Mouse (Mus musculus) kidney, adult 2 months (tissue): Measurements from ENCODE around the gene Slc28a1. TPM values are rescaled to one million over a fixed set of nuclear protein-coding genes. Genes with fewer than 3 reads are reported as not detected.

Experiments used
- DNase-seq: peaks from one replicate; pipeline ENCODE4 v3.0.0; 2021
- H3K27ac ChIP-seq: fragments of 200-500 bp; 2 replicates; pipeline ENCODE4 v1.5.1; 2012; ENCODE audit warnings: low read depth, low read length, control low read depth, inconsistent platforms; ENCODE audit not compliant: insufficient read depth
- H3K27me3 ChIP-seq: fragments of 200-500 bp; replicated peaks from 2 replicates; pipeline ENCODE4 v1.6.1; 2012; ENCODE audit warnings: mild to moderate bottlenecking, moderate library complexity, low read length, inconsistent platforms; ENCODE audit not compliant: control insufficient read depth, insufficient read depth
- H3K36me3 ChIP-seq: fragments of 200-500 bp; 2 replicates; pipeline ENCODE4 v1.6.1; 2012; ENCODE audit warnings: mild to moderate bottlenecking, moderate library complexity, low read length, inconsistent platforms; ENCODE audit not compliant: control insufficient read depth, insufficient read depth
- H3K4me1 ChIP-seq: fragments of 200-500 bp; 2 replicates; pipeline ENCODE4 v1.6.1; 2011; ENCODE audit warnings: low read length; ENCODE audit not compliant: control insufficient read depth, insufficient read depth
- H3K4me3 ChIP-seq: fragments of 200-500 bp; 2 replicates; pipeline ENCODE4 v1.5.1; 2011; ENCODE audit warnings: mild to moderate bottlenecking, low read depth, low read length, control low read depth; ENCODE audit not compliant: insufficient read depth
- CTCF ChIP-seq: fragments of 200-500 bp; conservative IDR thresholded peaks from 2 replicates; pipeline ENCODE4 v1.5.1; 2011; ENCODE audit warnings: low read depth, mild to moderate bottlenecking, control low read depth, low read length, moderate library complexity, mixed read lengths; ENCODE audit not compliant: insufficient read depth, insufficient read length
- POLR2A ChIP-seq: fragments of 200-500 bp; IDR thresholded peaks from one replicate; pipeline ENCODE4 v1.6.1; 2011; ENCODE audit warnings: low read depth, low read length, control low read depth
- WGBS: fragments of 180-500 bp; shearing (Covaris S2); methylation state at CpG from one replicate; pipeline ENCODE4 v1.1.7; 2018; 5-methylcytosine and 5-hydroxymethylcytosine counted together
- polyA plus RNA-seq: library from polyadenylated mRNA; depleted of rRNA; stranded (reverse); fragments of >200 nt; gene quantifications from 2 replicates; pipeline ENCODE4 v1.2.3, GENCODE M21; 2012; rRNA removed

Slc28a1 gene
- polyA plus RNA-seq, 1 experiment: 18.8 TPM

DNA sequence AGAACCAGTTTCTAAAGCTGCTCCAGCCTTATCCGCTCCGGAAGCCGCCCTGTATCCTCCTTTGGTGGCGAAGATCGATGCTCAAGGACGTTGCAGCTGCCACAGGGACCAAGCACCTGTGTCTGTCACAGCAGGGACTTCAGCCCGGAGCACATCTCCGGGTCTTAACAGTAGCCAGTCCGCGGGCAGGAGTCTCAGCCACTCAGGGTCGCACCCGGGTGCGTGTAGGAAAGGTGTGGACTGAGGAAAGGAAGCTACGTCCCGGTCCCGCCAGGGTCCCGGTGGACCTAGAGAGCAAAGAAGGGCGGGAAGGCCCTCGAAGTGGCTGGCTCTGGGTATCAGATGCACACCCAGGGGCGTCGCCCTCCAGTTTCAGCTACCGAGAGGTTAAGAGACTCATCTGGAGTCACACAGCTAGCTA is 97.7 kb downstream of the Slc28a1 start:
- Histone ChIP-seq H3K36me3 (no peaks in the 10 kb centered on the region), H3K4me1 (peaks cover 6% of the 10 kb centered on the region; the same call in 1 of the 2 replicates), H3K27ac (peak overlapping the region; percentile 94), H3K4me3 (peak overlapping the region; percentile 57), H3K27me3 (no peaks in the 10 kb centered on the region)
- peak; percentile 92 for DNase-seq
- under 1% methylated on average over 22 of the region's 22 CpGs for WGBS
- TF ChIP-seq POLR2A (no peak), CTCF (no peak)

DNA sequence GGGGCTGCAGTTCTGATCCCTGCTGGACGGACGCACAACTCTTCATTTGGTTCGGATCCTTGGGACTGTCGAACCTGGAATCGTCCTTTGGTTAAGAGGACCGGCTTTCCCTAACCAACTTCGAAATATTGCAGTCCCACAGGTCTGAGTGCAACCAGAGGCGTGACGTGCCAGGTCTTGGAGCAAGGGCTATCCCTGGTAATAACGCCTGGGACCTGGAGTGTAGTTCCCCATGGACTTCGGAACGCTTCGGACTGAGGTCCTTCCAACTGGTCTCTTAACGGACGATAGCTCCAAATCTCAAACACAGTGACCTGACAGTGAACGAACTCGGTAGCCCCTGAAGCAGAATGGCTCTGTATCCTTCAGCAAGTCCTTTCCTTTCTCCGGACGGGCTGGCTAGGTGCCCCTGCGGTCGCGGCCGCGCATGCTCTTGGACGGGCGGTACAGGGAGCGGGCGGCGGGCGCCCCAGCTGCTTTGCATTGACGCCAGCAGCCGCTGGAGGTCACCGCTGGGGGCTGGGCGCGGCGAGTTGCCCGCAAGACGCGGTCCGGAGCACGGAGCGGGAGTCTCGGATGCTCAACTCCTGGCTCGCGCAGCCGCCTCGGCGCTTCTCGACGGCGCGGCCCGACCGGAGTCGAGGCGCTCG is 98.2 kb downstream of the Slc28a1 start:
- Histone ChIP-seq H3K4me3 (peak overlapping the region; percentile 57), H3K27ac (peak overlapping the region; percentile 94), H3K4me1 (peaks cover 6% of the 10 kb centered on the region; the same call in 1 of the 2 replicates), H3K27me3 (no peaks in the 10 kb centered on the region), H3K36me3 (no peaks in the 10 kb centered on the region)
- DNase-seq: peak; percentile 99
- no peak for TF ChIP-seq POLR2A
- no peak for TF ChIP-seq CTCF
- under 1% methylated on average over 57 of the region's 57 CpGs for WGBS

DNA sequence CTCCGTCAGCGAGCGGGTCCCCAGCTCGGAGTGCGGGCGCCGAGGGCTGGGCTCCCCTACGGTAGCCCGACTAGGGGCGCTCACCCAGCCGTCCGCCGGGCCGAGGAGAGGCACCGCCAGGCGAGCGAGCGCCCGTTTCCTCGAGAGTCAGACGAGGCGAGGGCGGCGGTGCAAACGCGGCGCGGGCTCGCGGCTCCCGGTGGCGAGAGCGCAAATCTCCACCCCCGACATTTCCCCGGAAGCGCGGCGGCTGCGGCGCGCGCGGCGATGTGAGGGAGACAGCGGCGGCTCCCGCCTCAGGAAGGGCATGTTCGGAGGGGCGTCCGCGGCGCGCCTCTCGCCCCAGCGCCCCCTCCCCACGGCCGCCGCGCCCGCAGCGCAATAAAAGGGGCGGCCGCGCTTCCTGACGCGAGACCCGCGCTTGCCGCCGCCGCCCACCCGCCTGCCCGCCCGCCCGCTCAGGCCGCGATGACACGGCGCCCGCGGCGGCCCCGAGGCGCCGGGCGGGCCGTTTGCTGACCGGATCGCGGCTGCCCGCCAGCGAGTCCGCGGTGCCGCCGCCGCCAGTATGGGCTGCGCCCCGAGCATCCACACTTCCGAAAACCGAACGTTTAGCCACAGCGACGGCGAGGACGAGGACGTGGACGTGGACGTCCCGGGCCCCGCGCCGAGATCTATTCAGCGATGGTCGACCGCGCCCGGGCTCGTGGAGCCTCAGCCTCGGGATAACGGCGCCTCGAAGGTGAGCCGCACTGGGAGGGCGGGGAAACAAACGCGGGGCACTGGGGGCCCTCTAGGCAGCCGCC is 99.0 kb downstream of the Slc28a1 start, which contains the start of gene Pde8a:
Gene Pde8a, plus strand, starts transcription at position 250 of the 806 bp plus-strand sequence.
- no peaks in the 10 kb centered on the region for H3K27me3 ChIP-seq
- H3K4me1 ChIP-seq: peaks cover 9% of the 10 kb centered on the region; the same call in 1 of the 2 replicates
- DNase-seq: peak; percentile 41
- H3K27ac ChIP-seq: peak within 1 kb of the TSS; percentile 94
- WGBS: under 1% methylated on average over 117 of the region's 128 CpGs
- H3K4me3 ChIP-seq: peak within 1 kb of the TSS; percentile 57
- no peaks in the 10 kb centered on the region for H3K36me3 ChIP-seq
- TF ChIP-seq CTCF (no peak), POLR2A (no peak)

DNA sequence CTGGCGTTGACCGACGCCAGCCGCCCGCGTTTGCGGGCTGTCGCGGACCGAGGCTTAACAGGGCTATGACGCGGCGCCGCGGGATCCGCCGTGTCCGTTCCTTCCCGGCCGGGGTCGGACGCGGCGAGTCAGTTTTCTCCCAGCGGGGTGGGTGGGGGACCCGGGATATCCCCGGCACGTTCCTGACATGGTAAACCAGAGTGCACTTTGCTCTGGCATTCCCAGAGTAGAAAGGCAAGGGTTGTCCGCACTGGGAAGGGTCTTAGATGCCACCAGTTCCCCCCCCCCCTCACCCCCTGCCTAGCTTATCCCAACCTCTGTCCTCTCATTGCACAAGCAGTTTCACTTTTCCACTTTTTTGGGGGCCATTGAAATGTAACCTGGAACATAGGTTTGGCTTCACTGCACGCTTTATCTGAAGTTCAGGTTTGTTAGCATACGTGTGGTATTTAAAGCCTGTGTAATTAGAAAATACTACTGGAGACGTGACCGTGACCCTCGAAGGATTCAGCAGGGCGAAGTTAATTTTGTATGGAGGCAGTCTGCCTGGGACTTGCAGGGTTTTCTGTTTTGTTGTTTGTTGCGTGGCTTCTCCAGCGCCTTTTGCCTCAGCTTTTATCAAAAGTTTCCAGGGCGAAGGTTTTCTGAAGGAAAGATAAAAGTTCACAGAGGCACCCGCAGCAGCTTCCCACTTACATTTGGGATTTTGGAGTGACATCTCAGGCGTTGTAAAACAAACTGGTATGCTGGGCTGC is 99.7 kb downstream of the Slc28a1 start:
- Histone ChIP-seq H3K27me3 (no peaks in the 10 kb centered on the region), H3K4me3 (peak overlapping the region; percentile 57), H3K36me3 (no peaks in the 10 kb centered on the region), H3K27ac (peak overlapping the region; percentile 91), H3K4me1 (peaks cover 10% of the 10 kb centered on the region; the same call in 1 of the 2 replicates)
- TF ChIP-seq POLR2A (no peak), CTCF (no peak)
- WGBS: 5% methylated on average over 40 of the region's 40 CpGs
- peak; percentile 33 for DNase-seq

DNA sequence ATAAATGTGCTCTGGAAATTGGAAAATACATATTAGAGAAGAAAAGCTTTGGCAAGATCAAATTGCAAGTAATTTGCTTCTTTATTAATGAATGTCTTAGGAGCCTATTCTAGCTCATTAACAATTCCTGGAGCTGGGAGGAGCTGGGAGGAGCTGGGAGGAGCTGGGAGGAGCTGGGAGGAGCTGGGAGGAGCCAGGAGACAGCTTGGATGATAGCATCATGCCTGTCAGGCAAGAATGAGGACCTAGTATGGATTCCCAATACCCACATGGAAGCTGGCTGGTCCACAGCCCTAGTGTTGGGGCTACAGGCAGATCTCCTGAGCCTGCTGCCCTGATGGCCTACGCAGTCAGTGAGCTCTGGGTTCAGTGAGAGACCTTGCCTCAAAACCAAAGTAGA is 101.4 kb downstream of the Slc28a1 start:
- H3K36me3 ChIP-seq: no peaks in the 10 kb centered on the region
- DNase-seq: peak; percentile 70
- no peak overlapping the region for H3K27ac ChIP-seq
- TF ChIP-seq POLR2A: no peak
- peaks cover 15% of the 10 kb centered on the region; the same call in 1 of the 2 replicates for H3K4me1 ChIP-seq
- 96% methylated on average over 1 of the region's 1 CpGs for WGBS
- H3K4me3 ChIP-seq: no peak overlapping the region
- H3K27me3 ChIP-seq: no peaks in the 10 kb centered on the region

DNA sequence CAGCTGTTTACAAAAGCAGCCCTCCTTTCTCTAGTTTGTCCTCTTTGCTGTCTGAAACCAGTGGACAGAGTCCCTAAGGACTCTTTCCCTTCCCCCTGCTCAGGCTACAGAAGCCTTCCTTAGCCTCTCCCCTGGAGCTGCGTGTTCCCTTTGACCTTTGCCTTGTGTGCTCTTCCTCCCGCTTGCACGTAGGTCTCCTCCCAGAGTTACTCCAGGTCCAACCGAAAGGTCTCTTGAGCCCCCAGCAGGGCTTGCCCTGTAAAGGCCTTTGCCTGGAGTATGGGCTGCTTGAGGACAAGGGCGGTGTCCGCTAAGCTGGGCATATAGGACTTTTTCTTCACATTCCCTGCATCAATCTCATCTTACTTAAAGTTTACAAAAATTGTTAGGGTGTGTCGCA is 104.7 kb downstream of the Slc28a1 start:
- H3K27ac ChIP-seq: peak overlapping the region; percentile 78
- peak; percentile 63 for DNase-seq
- no peak for TF ChIP-seq POLR2A
- TF ChIP-seq CTCF: no peak
- peaks cover 13% of the 10 kb centered on the region; the same call in 1 of the 2 replicates for H3K4me1 ChIP-seq
- 42% methylated on average over 7 of the region's 7 CpGs for WGBS
- H3K36me3 ChIP-seq: no peaks in the 10 kb centered on the region
- H3K27me3 ChIP-seq: no peaks in the 10 kb centered on the region
- H3K4me3 ChIP-seq: no peak overlapping the region

Other genes with a start within 250 kb of the Slc28a1 start
- gene Wdr73, start 213.5 kb upstream of the Slc28a1 start, polyA plus RNA-seq: 15.4 and 16.1 TPM in 2 replicates
- 4.6 and 5.0 TPM in 2 replicates for gene Nmb, start 209.7 kb upstream of the Slc28a1 start, polyA plus RNA-seq
- gene Sec11a, start 167.0 kb upstream of the Slc28a1 start, polyA plus RNA-seq: 64.0 and 93.1 TPM in 2 replicates
- gene Zfp592, start 121.1 kb upstream of the Slc28a1 start, polyA plus RNA-seq: 16.9 and 17.4 TPM in 2 replicates
- gene Alpk3, start 57.2 kb upstream of the Slc28a1 start, polyA plus RNA-seq: 0.04 and 0.88 TPM in 2 replicates
- 31.6 and 31.8 TPM in 2 replicates for gene Pde8a, start 98.8 kb downstream of the Slc28a1 start, polyA plus RNA-seq
- gene Rps17, start 230.5 kb downstream of the Slc28a1 start, polyA plus RNA-seq: 1,243 and 1,376 TPM in 2 replicates